Mouse (Mus musculus): Measurements from ENCODE around the gene Tet3. TPM values are rescaled to one million over a fixed set of nuclear protein-coding genes. Genes with fewer than 3 reads are reported as not detected.
A peak's percentile ranks its signal among the peaks of the same experiment; 100 is the strongest.

Gene Tet3
- total RNA-seq (2021), result 10 to 100 TPM; 79.0 to 79.5 TPM
- long read RNA-seq, experiment 1, partial matches to known transcripts, result 0 of 9 reads
- long read RNA-seq, experiment 1, other reads (novel, unspliced or antisense), result 9 of 9 reads
- long read RNA-seq, experiment 2, partial matches to known transcripts, result 4 of 13 reads
- long read RNA-seq, experiment 2, other reads (novel, unspliced or antisense), result 9 of 13 reads

- DNase-seq (ENCODE audit: low spot score in 2 of 2), result no peak
Measured at GRCm38 (mm10) chr6:83459034-83459644, at the start of gene Tet3. Tet3 (minus strand) TSS chr6:83459084.

GRCm38 (mm10) chr6:83507168-83507546 is 48.3 kb upstream of the Tet3 start:
- no peak for DNase-seq (ENCODE audit: low spot score in 2 of 2)

- DNase-seq (ENCODE audit: low spot score in 2 of 2), result peak; percentile 81 to 90
Measured at GRCm38 (mm10) chr6:83506258-83507167, 47.6 kb upstream of the Tet3 start, which contains the start of gene Dguok. Dguok (minus strand) TSS chr6:83506969.

- no peak for DNase-seq (ENCODE audit: low spot score in 2 of 2)
Measured at GRCm38 (mm10) chr6:83505554-83505953, 46.7 kb upstream of the Tet3 start.

- no peak for DNase-seq (ENCODE audit: low spot score in 2 of 2)
Measured at GRCm38 (mm10) chr6:83503361-83503760, 44.5 kb upstream of the Tet3 start.

GRCm38 (mm10) chr6:83502656-83503055 is 43.8 kb upstream of the Tet3 start:
- DNase-seq (ENCODE audit: low spot score in 2 of 2), result no peak

GRCm38 (mm10) chr6:83501524-83502310 is 42.8 kb upstream of the Tet3 start:
- DNase-seq (ENCODE audit: low spot score in 2 of 2), result no peak

GRCm38 (mm10) chr6:83500462-83500861 is 41.6 kb upstream of the Tet3 start:
- DNase-seq (ENCODE audit: low spot score in 2 of 2), result no peak

GRCm38 (mm10) chr6:83499078-83499477 is 40.2 kb upstream of the Tet3 start:
- DNase-seq (ENCODE audit: low spot score in 2 of 2), result no peak

GRCm38 (mm10) chr6:83496753-83497710 is 38.1 kb upstream of the Tet3 start:
- peak in 1 of 2 experiments; percentile 44 for DNase-seq (ENCODE audit: low spot score in 2 of 2)

GRCm38 (mm10) chr6:83496009-83496752 is 37.3 kb upstream of the Tet3 start:
- DNase-seq (ENCODE audit: low spot score in 2 of 2), result peak in 1 of 2 experiments; percentile 32

GRCm38 (mm10) chr6:83490622-83491021 is 31.7 kb upstream of the Tet3 start:
- no peak for DNase-seq (ENCODE audit: low spot score in 2 of 2)

GRCm38 (mm10) chr6:83488200-83488599 is 29.3 kb upstream of the Tet3 start:
- DNase-seq (ENCODE audit: low spot score in 2 of 2), result no peak

- DNase-seq (ENCODE audit: low spot score in 2 of 2), result no peak
Measured at GRCm38 (mm10) chr6:83487298-83487697, 28.4 kb upstream of the Tet3 start.

GRCm38 (mm10) chr6:83485854-83486253 is 27.0 kb upstream of the Tet3 start:
- no peak for DNase-seq (ENCODE audit: low spot score in 2 of 2)

- no peak for DNase-seq (ENCODE audit: low spot score in 2 of 2)
Measured at GRCm38 (mm10) chr6:83483776-83484175, 24.9 kb upstream of the Tet3 start.

- DNase-seq (ENCODE audit: low spot score in 2 of 2), result no peak
Measured at GRCm38 (mm10) chr6:83482418-83483085, 23.7 kb upstream of the Tet3 start.

GRCm38 (mm10) chr6:83480019-83480655 is 21.3 kb upstream of the Tet3 start:
- no peak for DNase-seq (ENCODE audit: low spot score in 2 of 2)

All from adrenal gland, postnatal 4 days (tissue).